Mouse (Mus musculus) forebrain, embryonic 14.5 days (tissue): Measurements from ENCODE around the gene Nsun7. TPM values are rescaled to one million over a fixed set of nuclear protein-coding genes. Genes with fewer than 3 reads are reported as not detected.
"Not testable (repeated sequence)": the region's sequence is repeated elsewhere in the genome, so short reads cannot be mapped to it uniquely, and the experiment has no call there.

Experiments used
- ATAC-seq: fragments of 200-750 bp; cut with Nextera tagmentation; 2 replicates; pipeline ENCODE4 v1.8.0; 2017; ENCODE audit warnings: mild to moderate bottlenecking, moderate library complexity
- DNase-seq: peaks from one replicate; pipeline ENCODE4 v3.0.0-alpha.2; 2015; ENCODE audit warnings: low spot score
- H3K27ac ChIP-seq: fragments of 300-500 bp; sonication (generic); 2 replicates; pipeline ENCODE4 v1.5.1; 2014; ENCODE audit warnings: low read depth, mild to moderate bottlenecking, control low read depth, low read length, moderate library complexity
- H3K27me3 ChIP-seq: fragments of 300-500 bp; sonication (generic); replicated peaks from 2 replicates; pipeline ENCODE4 v1.6.1; 2014; ENCODE audit warnings: low read length, control low read depth, mixed read lengths; ENCODE audit not compliant: control insufficient read depth, insufficient read depth
- H3K36me3 ChIP-seq: fragments of 300-500 bp; sonication (generic); 2 replicates; pipeline ENCODE4 v1.6.1; 2014; ENCODE audit warnings: low read length, control low read depth; ENCODE audit not compliant: control insufficient read depth, insufficient read depth
- H3K4me1 ChIP-seq: fragments of 300-500 bp; sonication (generic); 2 replicates; pipeline ENCODE4 v1.6.1; 2014; ENCODE audit warnings: antibody characterized with exemption, low read length, control low read depth; ENCODE audit not compliant: control insufficient read depth, insufficient read depth
- H3K4me2 ChIP-seq: fragments of 300-500 bp; sonication (generic); 2 replicates; pipeline ENCODE4 v1.6.1; 2014; ENCODE audit warnings: mild to moderate bottlenecking, control low read depth, low read length
- H3K4me3 ChIP-seq: fragments of 300-500 bp; sonication (generic); 2 replicates; pipeline ENCODE4 v1.5.1; 2014; ENCODE audit warnings: low read depth, low read length, control low read depth
- H3K9ac ChIP-seq: fragments of 300-500 bp; sonication (generic); 2 replicates; pipeline ENCODE4 v1.6.1; 2014; ENCODE audit warnings: mild to moderate bottlenecking, low read length, control low read depth, moderate library complexity
- H3K9me3 ChIP-seq: fragments of 300-500 bp; sonication (generic); replicated peaks from 2 replicates; pipeline ENCODE4 v1.6.1; 2016; ENCODE audit warnings: low read length, control low read depth, mixed read lengths; ENCODE audit not compliant: control insufficient read depth
- WGBS: fragments of 180-500 bp; shearing (Covaris S2); extraction: QIAGEN DNeasy Blood & Tissue Kit; methylation state at CpG from one replicate; pipeline ENCODE4 v1.1.7; 2014; 5-methylcytosine and 5-hydroxymethylcytosine counted together
- polyA plus RNA-seq: library from polyadenylated mRNA; unstranded; fragments of >200 nt; fragmentation: Nextera tagmentation; extraction: Ambion mirVana; gene quantifications from 2 replicates; pipeline ENCODE4 v1.2.1, GENCODE M21; 2014

The Nsun7 gene
- polyA plus RNA-seq, 1 experiment from 2014 or later = 0.74 TPM

GRCm38 (mm10) chr5:66232456-66232855 is 27.2 kb upstream of the Nsun7 start:
- H3K27ac ChIP-seq = no peak overlapping the region
- no peak overlapping the region for H3K9ac ChIP-seq
- H3K4me3 ChIP-seq = no peak overlapping the region
- no peak overlapping the region for H3K4me2 ChIP-seq
- H3K9me3 ChIP-seq = no peaks in the 10 kb centered on the region
- ATAC-seq (no peak), DNase-seq (no peak)
- H3K27me3 ChIP-seq = no peaks in the 10 kb centered on the region
- H3K4me1 ChIP-seq = no peaks in the 10 kb centered on the region
- H3K36me3 ChIP-seq = no peaks in the 10 kb centered on the region
- 43% methylated on average over 3 of the region's 3 CpGs for WGBS

GRCm38 (mm10) chr5:66241894-66242293 is 17.8 kb upstream of the Nsun7 start:
- no peaks in the 10 kb centered on the region for H3K36me3 ChIP-seq
- H3K4me3 ChIP-seq = no peak overlapping the region
- no peak overlapping the region for H3K4me2 ChIP-seq
- ATAC-seq (no peak), DNase-seq (no peak)
- no peaks in the 10 kb centered on the region for H3K9me3 ChIP-seq
- H3K27me3 ChIP-seq = no peaks in the 10 kb centered on the region
- no peaks in the 10 kb centered on the region for H3K4me1 ChIP-seq
- H3K27ac ChIP-seq = no peak overlapping the region
- no peak overlapping the region for H3K9ac ChIP-seq

GRCm38 (mm10) chr5:66243467-66243866 is 16.2 kb upstream of the Nsun7 start:
- H3K27me3 ChIP-seq = no peaks in the 10 kb centered on the region
- ATAC-seq = no peak
- no peak overlapping the region for H3K27ac ChIP-seq
- no peaks in the 10 kb centered on the region for H3K36me3 ChIP-seq
- no peak for DNase-seq
- H3K9me3 ChIP-seq = no peaks in the 10 kb centered on the region
- H3K4me1 ChIP-seq = no peaks in the 10 kb centered on the region
- H3K9ac ChIP-seq = no peak overlapping the region
- no peak overlapping the region for H3K4me3 ChIP-seq
- no peak overlapping the region for H3K4me2 ChIP-seq
- WGBS = 92% methylated on average over 9 of the region's 9 CpGs

- H3K4me3 ChIP-seq = no peak overlapping the region
- no peaks in the 10 kb centered on the region for H3K36me3 ChIP-seq
- no peaks in the 10 kb centered on the region for H3K9me3 ChIP-seq
- no peaks in the 10 kb centered on the region for H3K4me1 ChIP-seq
- no peak overlapping the region for H3K4me2 ChIP-seq
- ATAC-seq (peak; percentile 75; the same call in 1 of the 2 replicates), DNase-seq (peak; percentile 50)
- H3K9ac ChIP-seq = no peak overlapping the region
- peak overlapping the region; percentile 58; the same call in 1 of the 2 replicates for H3K27ac ChIP-seq
- WGBS = 10% methylated on average over 6 of the region's 6 CpGs
- no peaks in the 10 kb centered on the region for H3K27me3 ChIP-seq
These were observed 15.5 kb upstream of the Nsun7 start for GRCm38 (mm10) chr5:66244043-66244660.

- Histone ChIP-seq H3K27me3 (no peaks in the 10 kb centered on the region), H3K4me1 (no peaks in the 10 kb centered on the region), H3K4me3 (no peak overlapping the region), H3K27ac (no peak overlapping the region), H3K9ac (no peak overlapping the region), H3K9me3 (no peaks in the 10 kb centered on the region), H3K4me2 (no peak overlapping the region), H3K36me3 (no peaks in the 10 kb centered on the region)
- ATAC-seq = no peak
- 94% methylated on average over 9 of the region's 10 CpGs for WGBS
- no peak for DNase-seq
These were observed 13.7 kb upstream of the Nsun7 start for GRCm38 (mm10) chr5:66245958-66246497.

GRCm38 (mm10) chr5:66253219-66253618 is 6.5 kb upstream of the Nsun7 start:
- Histone ChIP-seq H3K4me2 (no peak overlapping the region), H3K27me3 (no peaks in the 10 kb centered on the region), H3K4me1 (no peaks in the 10 kb centered on the region), H3K27ac (no peak overlapping the region), H3K9me3 (no peaks in the 10 kb centered on the region), H3K9ac (no peak overlapping the region), H3K36me3 (no peaks in the 10 kb centered on the region), H3K4me3 (no peak overlapping the region)
- DNase-seq (peak; percentile 37), ATAC-seq (no peak)
- WGBS = 73% methylated on average over 5 of the region's 5 CpGs

GRCm38 (mm10) chr5:66255044-66255443 is 4.7 kb upstream of the Nsun7 start:
- Histone ChIP-seq H3K4me3 (no peak overlapping the region), H3K9ac (no peak overlapping the region), H3K4me2 (no peak overlapping the region), H3K4me1 (0 out of 2 replicates have a peak, but pooled peaks cover 2% of the 10 kb centered on the region), H3K27ac (no peak overlapping the region), H3K9me3 (no peaks in the 10 kb centered on the region), H3K27me3 (no peaks in the 10 kb centered on the region), H3K36me3 (no peaks in the 10 kb centered on the region)
- ATAC-seq (no peak), DNase-seq (no peak)
- 91% methylated on average over 10 of the region's 10 CpGs for WGBS

GRCm38 (mm10) chr5:66259000-66259399 is 697 bp upstream of the Nsun7 start:
- ATAC-seq (no peak), DNase-seq (no peak)
- Histone ChIP-seq H3K9ac (no peak overlapping the region), H3K27ac (no peak overlapping the region), H3K4me3 (no peak overlapping the region), H3K4me1 (0 out of 2 replicates have a peak, but pooled peaks cover 2% of the 10 kb centered on the region), H3K36me3 (no peaks in the 10 kb centered on the region), H3K4me2 (no peak overlapping the region), H3K27me3 (no peaks in the 10 kb centered on the region), H3K9me3 (no peaks in the 10 kb centered on the region)
- WGBS = 65% methylated on average over 2 of the region's 2 CpGs

- Histone ChIP-seq H3K9ac (peak overlapping the region; percentile 78), H3K4me2 (peak overlapping the region; percentile 70), H3K4me3 (peak overlapping the region; percentile 56)
- WGBS = under 1% methylated on average over 5 of the region's 5 CpGs
- not testable (repeated sequence) for H3K27me3 ChIP-seq, H3K9me3 ChIP-seq, H3K36me3 ChIP-seq, H3K4me1 ChIP-seq, DNase-seq, H3K27ac ChIP-seq, ATAC-seq
These were observed 304 bp upstream of the Nsun7 start for GRCm38 (mm10) chr5:66259431-66259755.
